Mouse (Mus musculus) liver, embryonic 12.5 days (tissue): Measurements from ENCODE around the gene Lrp1. TPM values are rescaled to one million over a fixed set of nuclear protein-coding genes. Genes with fewer than 3 reads are reported as not detected.

Experiments
- ATAC-seq: fragments of 200-750 bp; cut with Nextera tagmentation; 2 replicates; pipeline ENCODE4 v1.8.0; 2017; ENCODE audit warnings: moderate number of reproducible peaks, mild to moderate bottlenecking, moderate library complexity
- H3K27ac ChIP-seq: fragments of 300-500 bp; sonication (generic); 2 replicates; pipeline ENCODE4 v1.5.1; 2016; ENCODE audit warnings: mild to moderate bottlenecking
- H3K27me3 ChIP-seq: fragments of 300-500 bp; sonication (generic); replicated peaks from 2 replicates; pipeline ENCODE4 v1.6.1; 2016; ENCODE audit warnings: mild to moderate bottlenecking, moderate library complexity
- H3K36me3 ChIP-seq: fragments of 300-500 bp; sonication (generic); 2 replicates; pipeline ENCODE4 v1.6.1; 2016; ENCODE audit warnings: mild to moderate bottlenecking, moderate library complexity
- H3K4me1 ChIP-seq: fragments of 300-500 bp; sonication (generic); 2 replicates; pipeline ENCODE4 v1.6.1; 2016
- H3K4me2 ChIP-seq: fragments of 300-500 bp; sonication (generic); 2 replicates; pipeline ENCODE4 v1.6.1; 2016; ENCODE audit warnings: mild to moderate bottlenecking, moderate library complexity
- H3K4me3 ChIP-seq: fragments of 300-500 bp; sonication (generic); 2 replicates; pipeline ENCODE4 v1.5.1; 2016; ENCODE audit warnings: mild to moderate bottlenecking, moderate library complexity
- H3K9ac ChIP-seq: fragments of 300-500 bp; sonication (generic); 2 replicates; pipeline ENCODE4 v1.6.1; 2016; ENCODE audit warnings: mild to moderate bottlenecking, moderate library complexity
- H3K9me3 ChIP-seq: fragments of 300-500 bp; sonication (generic); replicated peaks from 2 replicates; pipeline ENCODE4 v1.6.1; 2016; ENCODE audit warnings: mild to moderate bottlenecking, moderate library complexity
- WGBS: fragments of 180-500 bp; shearing (Covaris S2); methylation state at CpG from one replicate; pipeline ENCODE4 v1.1.7; 2016; ENCODE audit not compliant: insufficient replicate concordance; 5-methylcytosine and 5-hydroxymethylcytosine counted together
- polyA plus RNA-seq: library from polyadenylated mRNA; unstranded; fragments of >200 nt; fragmentation: Nextera tagmentation; extraction: Ambion mirVana; gene quantifications from 2 replicates; pipeline ENCODE4 v1.2.1, GENCODE M21; 2016

Lrp1 gene
- polyA plus RNA-seq, 1 experiment from 2014 or later = 22.8 TPM

DNA sequence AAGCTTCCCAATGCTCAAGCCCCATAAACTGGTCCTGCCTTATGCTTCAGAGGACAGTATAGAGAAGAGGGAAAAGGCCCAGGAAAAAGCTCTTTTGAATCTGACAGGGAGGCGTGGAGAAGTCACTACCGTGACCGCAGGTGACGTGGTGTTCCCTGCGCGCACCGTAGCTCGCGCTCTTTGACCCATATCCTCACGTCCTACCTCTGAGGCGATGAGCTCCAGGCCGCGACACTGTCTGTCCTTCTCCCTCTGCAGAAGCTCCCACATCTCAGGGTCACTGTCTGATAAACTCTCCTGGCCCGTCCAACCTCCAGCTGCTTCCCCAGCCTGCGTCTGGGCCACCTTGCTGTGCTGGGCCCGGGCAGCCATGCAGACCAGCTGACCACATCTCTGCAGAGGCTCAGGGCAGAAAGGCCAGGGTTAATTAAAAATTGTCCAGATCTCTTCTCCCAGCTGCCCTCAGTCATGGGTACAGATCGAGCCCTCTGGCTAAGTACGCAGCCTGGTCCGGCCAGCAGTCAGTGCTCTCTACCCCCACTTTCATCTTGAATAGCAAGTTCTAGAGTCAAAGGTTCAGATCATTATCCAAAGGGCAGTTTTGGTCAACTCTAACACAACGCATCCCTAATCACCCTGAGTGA lies 100.1 kb downstream of the Lrp1 start:
- H3K4me2 ChIP-seq = peak overlapping the region; percentile 89
- peak overlapping the region; percentile 82 for H3K9ac ChIP-seq
- H3K9me3 ChIP-seq = no peaks in the 10 kb centered on the region
- peaks cover 42% of the 10 kb centered on the region for H3K36me3 ChIP-seq
- peak overlapping the region; percentile 70 for H3K4me3 ChIP-seq
- H3K27me3 ChIP-seq = peaks cover 52% of the 10 kb centered on the region
- peak overlapping the region; percentile 85 for H3K27ac ChIP-seq
- 65% methylated on average over 20 of the region's 20 CpGs for WGBS
- ATAC-seq = 0 out of 2 replicates have a peak, but pooled peaks have one; percentile 1
- peaks cover 70% of the 10 kb centered on the region for H3K4me1 ChIP-seq

DNA sequence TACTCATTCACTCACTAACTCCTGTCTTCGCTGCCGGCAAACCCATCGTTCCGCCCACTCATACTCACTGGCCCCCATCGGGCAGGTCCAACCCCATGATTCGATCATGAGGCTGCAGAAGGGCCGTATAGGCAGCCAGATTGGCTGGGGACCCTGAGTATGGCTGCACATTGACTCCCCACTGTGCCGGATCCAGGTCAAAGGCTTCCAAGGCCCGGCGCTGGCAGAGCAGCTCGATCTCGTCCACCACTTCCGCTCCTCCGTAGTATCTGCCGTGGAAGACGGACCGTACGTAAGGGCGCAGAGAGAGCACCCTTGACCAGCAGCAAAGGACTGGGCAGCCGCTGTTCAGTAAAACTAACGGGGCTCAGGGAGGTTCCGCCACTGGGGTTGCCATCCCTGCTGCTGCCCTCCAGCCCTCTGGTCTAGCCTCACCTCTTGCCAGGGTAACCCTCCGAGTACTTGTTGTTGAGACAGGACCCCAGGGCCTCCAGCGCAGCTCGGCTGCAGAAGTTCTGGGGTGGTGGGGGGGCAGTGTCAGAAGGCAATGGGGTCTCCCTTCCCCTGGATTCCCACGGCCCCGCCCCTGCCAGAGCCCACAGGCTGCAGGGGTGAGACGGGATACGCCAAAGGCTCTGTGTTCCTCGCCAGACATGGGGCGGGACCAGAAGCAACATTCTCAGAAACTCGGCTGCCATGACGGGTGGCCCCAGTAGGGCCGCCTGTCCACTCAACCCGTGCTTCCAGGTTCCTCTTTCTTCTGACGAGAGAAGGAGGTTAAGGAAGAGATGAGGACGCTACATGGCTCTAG lies 100.8 kb downstream of the Lrp1 start:
- Histone ChIP-seq H3K9me3 (no peaks in the 10 kb centered on the region), H3K4me3 (peak overlapping the region; percentile 70), H3K27me3 (peaks cover 52% of the 10 kb centered on the region), H3K9ac (peak overlapping the region; percentile 82; the same call in 1 of the 2 replicates), H3K4me2 (peak overlapping the region; percentile 89), H3K4me1 (peaks cover 73% of the 10 kb centered on the region), H3K27ac (no peak overlapping the region), H3K36me3 (peaks cover 42% of the 10 kb centered on the region)
- ATAC-seq = no peak
- 79% methylated on average over 37 of the region's 37 CpGs for WGBS

DNA sequence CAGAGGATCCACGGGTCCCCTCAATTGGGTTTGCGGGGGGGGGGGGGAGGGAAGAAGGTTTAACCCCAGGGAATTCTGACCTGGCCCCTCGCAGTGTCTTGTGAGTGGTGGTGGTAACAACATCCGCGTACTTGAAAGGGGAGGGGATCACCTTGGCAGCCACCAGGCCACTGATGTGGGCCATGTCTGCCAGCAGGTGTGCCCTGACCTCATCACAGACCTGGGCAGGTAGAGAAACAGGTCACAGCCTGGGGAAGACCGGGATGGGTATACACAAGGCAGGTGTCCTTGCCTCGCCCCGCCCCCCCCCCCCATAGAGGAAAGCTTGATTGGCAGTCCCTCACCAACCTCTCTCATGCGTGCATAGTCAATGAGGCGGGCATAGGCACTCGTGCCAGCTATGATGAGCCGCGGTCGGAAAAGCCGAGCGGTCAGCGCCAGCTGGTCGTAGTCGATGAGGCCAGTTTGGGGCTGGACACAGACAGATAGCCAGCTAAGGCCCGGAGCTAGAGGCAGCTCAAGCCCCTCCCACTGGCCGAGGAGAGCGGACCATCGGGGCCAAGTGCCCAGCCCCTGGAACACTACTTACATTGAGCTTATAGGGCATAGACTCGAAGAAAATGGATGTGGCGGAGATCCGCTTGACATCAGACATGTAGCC lies 101.8 kb downstream of the Lrp1 start:
- peaks cover 52% of the 10 kb centered on the region for H3K27me3 ChIP-seq
- H3K9ac ChIP-seq = no peak overlapping the region
- no peak overlapping the region for H3K4me3 ChIP-seq
- H3K36me3 ChIP-seq = peaks cover 42% of the 10 kb centered on the region
- peaks cover 78% of the 10 kb centered on the region for H3K4me1 ChIP-seq
- H3K27ac ChIP-seq = no peak overlapping the region
- H3K9me3 ChIP-seq = no peaks in the 10 kb centered on the region
- no peak overlapping the region for H3K4me2 ChIP-seq
- no peak for ATAC-seq
- 92% methylated on average over 26 of the region's 26 CpGs for WGBS

DNA sequence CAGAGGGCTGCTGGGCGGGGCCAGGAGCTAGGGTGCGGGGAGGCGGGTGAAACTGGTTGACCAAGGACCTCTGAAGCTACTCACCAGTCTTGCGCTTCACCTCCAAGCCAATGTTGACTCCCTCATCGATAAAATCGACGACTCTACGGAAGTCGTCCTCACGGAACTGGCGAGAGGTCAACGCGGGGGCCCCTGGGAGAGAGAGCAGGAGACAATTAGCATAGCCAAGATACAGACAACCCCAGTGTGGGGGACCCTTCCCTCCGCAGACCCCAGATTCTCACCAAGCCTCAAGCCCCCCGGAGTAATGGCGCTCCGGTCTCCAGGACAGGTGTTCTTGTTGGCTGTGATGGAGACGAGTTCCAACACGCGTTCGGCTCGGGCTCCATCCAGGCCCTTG lies 103.0 kb downstream of the Lrp1 start:
- no peaks in the 10 kb centered on the region for H3K9me3 ChIP-seq
- H3K4me2 ChIP-seq = no peak overlapping the region
- peaks cover 90% of the 10 kb centered on the region for H3K4me1 ChIP-seq
- WGBS = 88% methylated on average over 22 of the region's 22 CpGs
- ATAC-seq = no peak
- peaks cover 52% of the 10 kb centered on the region for H3K27me3 ChIP-seq
- H3K9ac ChIP-seq = no peak overlapping the region
- H3K4me3 ChIP-seq = no peak overlapping the region
- H3K36me3 ChIP-seq = peaks cover 42% of the 10 kb centered on the region
- no peak overlapping the region for H3K27ac ChIP-seq

DNA sequence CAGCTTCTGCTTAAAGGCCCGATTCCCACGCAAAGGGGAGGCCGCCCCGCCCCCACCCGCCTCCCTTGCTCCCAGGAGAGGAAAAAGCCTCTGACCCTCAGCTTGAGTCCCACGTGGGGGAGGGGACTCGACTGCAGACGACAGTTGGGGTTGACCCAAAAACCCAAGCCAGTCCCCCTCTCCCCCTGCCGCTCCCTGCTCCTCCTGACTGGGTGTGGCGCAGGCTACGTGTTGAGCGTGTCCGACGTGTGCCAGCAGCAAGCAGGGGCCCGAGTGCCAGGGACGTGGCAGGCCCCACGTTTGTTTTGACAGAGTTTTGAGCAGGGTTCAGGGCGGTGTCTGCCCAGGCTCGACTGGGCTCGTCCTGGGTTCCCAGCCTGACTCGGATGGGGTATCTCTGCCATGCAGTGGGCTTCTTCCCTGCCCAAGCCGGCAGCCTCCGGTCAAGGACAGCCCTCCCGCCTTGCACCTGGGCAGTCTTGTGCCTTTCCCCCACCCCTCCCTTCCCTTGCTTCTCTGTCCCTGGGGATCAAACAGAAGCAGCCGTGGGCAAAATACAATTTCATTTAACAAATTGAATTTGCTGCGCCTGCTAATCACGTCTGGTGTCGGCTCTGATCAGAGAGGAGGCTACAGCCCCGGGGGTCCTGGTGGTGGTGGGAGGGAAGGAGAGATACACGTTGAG lies 104.2 kb downstream of the Lrp1 start:
- H3K4me2 ChIP-seq = peak overlapping the region; percentile 81
- peak overlapping the region; percentile 49 for H3K9ac ChIP-seq
- H3K27ac ChIP-seq = peak overlapping the region; percentile 27; the same call in 1 of the 2 replicates
- peaks cover 96% of the 10 kb centered on the region for H3K4me1 ChIP-seq
- H3K27me3 ChIP-seq = peaks cover 61% of the 10 kb centered on the region
- H3K36me3 ChIP-seq = peaks cover 42% of the 10 kb centered on the region
- H3K4me3 ChIP-seq = peak overlapping the region; percentile 11; the same call in 1 of the 2 replicates
- peak; percentile 36 for ATAC-seq
- 22% methylated on average over 30 of the region's 30 CpGs for WGBS
- H3K9me3 ChIP-seq = no peaks in the 10 kb centered on the region

DNA sequence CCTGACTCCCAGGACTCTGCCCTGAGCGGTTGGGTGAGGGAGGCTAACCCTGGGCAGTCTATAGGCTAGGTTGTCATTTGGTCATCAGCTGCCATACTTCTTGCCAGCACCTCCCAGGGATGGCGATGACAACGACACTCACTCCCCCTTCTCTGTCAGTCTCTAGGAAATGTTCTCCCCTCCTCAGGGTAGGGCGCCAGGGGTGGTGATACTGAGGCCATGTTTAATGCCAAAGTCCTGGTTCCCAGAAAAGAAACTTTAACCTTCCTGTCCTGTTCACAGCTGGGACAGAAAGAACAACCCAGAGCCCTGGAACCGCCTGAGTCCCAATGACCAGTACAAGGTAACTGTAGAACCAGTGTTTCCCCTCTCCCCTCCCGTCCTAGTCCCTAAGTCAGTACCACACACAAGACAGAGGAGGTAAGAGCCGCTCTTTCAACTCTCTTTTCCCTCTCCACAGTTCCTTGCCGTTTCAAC lies 104.9 kb downstream of the Lrp1 start:
- ATAC-seq = no peak
- Histone ChIP-seq H3K4me3 (0 out of 2 replicates have a peak overlapping the region, but pooled peaks have one; percentile 11), H3K4me2 (peak overlapping the region; percentile 81), H3K9me3 (no peaks in the 10 kb centered on the region), H3K27ac (peak overlapping the region; percentile 27; the same call in 1 of the 2 replicates), H3K9ac (peak overlapping the region; percentile 28; the same call in 1 of the 2 replicates), H3K36me3 (peaks cover 42% of the 10 kb centered on the region), H3K27me3 (peaks cover 68% of the 10 kb centered on the region), H3K4me1 (peaks cover 94% of the 10 kb centered on the region)
- WGBS = 30% methylated on average over 8 of the region's 8 CpGs

DNA sequence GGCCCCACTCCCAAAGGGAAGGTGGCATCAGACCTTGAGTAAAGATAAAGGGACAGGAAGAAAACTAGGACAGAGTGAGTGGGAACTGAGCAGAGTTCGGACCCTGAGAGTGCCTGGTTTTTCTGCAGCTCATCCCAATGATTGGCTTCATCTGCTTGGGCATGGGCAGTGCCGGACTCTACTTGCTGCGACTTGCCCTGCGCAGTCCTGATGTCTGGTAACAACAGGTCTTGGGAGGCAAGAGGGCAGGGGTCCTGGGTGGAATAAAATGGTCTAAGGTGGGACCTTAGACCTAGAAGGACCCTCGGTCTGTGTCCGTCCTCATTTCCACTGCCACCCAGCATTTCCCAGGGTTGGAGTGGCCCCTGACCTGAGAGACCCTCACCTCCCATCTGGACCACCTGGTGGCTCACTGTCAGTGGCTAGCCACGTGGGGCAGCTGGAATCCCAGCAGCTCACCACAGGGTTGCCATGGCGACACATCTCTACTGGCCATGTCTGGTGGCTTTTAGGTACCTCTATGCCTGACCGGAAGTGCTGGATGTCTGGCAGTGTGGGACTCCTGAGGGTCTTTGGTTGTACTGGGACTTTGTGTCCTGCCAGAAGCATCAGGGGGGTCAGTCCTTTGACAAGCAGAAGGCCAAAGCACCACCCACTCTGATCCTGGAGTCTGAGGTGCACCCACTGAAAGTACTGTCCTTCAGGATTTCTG lies 105.5 kb downstream of the Lrp1 start:
- peak overlapping the region; percentile 10; the same call in 1 of the 2 replicates for H3K4me3 ChIP-seq
- H3K9me3 ChIP-seq = no peaks in the 10 kb centered on the region
- no peak overlapping the region for H3K27ac ChIP-seq
- no peak for ATAC-seq
- WGBS = 36% methylated on average over 9 of the region's 9 CpGs
- peak overlapping the region; percentile 81 for H3K4me2 ChIP-seq
- no peak overlapping the region for H3K9ac ChIP-seq
- peaks cover 74% of the 10 kb centered on the region for H3K27me3 ChIP-seq
- H3K36me3 ChIP-seq = peaks cover 36% of the 10 kb centered on the region
- peaks cover 89% of the 10 kb centered on the region for H3K4me1 ChIP-seq

DNA sequence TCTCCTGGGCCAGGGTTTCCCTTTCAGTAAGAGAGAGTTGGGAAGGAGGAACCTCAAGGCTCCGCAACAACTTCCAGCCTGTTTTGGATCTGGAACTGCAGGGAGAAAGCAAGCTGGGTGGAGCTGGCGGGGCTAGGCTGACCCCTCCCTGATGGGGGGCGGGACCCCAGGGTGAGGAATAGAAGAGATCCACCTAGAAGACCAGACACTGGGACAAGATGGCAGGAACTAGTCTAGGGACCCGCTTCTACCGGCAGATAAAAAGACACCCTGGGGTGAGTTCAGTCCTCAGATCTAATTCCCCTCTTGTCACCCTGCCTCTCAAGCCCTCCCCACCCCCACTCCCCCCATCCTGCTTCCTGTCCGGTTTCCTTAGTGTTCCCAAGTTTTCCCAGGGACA lies 106.2 kb downstream of the Lrp1 start, which contains the start of gene Ndufa4l2:
TSS of gene Ndufa4l2 (plus strand) at position 204 of the 400 bp plus-strand sequence.
- ATAC-seq = no peak
- peak within 1 kb of the TSS; percentile 46 for H3K4me3 ChIP-seq
- WGBS = 13% methylated on average over 6 of the region's 6 CpGs
- H3K9me3 ChIP-seq = no peaks in the 10 kb centered on the region
- peak within 1 kb of the TSS; percentile 81 for H3K4me2 ChIP-seq
- peaks cover 30% of the 10 kb centered on the region for H3K36me3 ChIP-seq
- peaks cover 81% of the 10 kb centered on the region for H3K27me3 ChIP-seq
- H3K4me1 ChIP-seq = peaks cover 89% of the 10 kb centered on the region
- peak within 1 kb of the TSS; percentile 44 for H3K9ac ChIP-seq
- no peak within 1 kb of the TSS for H3K27ac ChIP-seq

DNA sequence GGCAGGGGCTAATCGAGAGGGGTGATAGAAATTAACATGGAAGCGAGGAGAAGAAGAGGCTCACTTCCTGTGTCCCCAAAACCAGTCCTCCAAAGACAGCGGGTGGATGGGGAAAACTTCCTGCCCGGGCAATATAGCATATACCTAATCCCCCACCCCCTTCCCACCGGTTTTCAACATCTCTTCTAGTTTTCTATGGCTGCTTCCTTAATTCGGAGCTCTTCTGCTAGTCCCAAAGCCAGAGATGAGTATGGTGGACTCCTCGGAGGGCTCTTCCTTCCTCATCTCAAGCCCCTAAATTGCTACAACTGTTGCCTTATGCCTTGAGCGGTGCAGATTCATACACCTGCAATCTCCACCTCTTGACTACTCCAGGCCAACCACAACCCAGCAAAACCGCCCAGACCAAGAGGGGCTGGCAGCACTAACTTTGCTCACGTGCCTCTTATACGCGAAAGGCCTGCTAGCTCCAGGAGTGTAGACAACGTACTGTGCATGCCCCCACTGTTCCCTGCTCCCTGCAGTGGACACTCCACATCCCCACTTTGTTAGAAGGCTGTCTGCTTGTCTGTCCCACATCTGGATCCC lies 106.7 kb downstream of the Lrp1 start:
- ATAC-seq = no peak
- Histone ChIP-seq H3K9ac (peak overlapping the region; percentile 44; the same call in 1 of the 2 replicates), H3K27me3 (peaks cover 86% of the 10 kb centered on the region), H3K4me3 (peak overlapping the region; percentile 46; the same call in 1 of the 2 replicates), H3K27ac (no peak overlapping the region), H3K4me1 (peaks cover 89% of the 10 kb centered on the region), H3K36me3 (peaks cover 24% of the 10 kb centered on the region), H3K4me2 (peak overlapping the region; percentile 81), H3K9me3 (no peaks in the 10 kb centered on the region)
- 7% methylated on average over 13 of the region's 13 CpGs for WGBS

DNA sequence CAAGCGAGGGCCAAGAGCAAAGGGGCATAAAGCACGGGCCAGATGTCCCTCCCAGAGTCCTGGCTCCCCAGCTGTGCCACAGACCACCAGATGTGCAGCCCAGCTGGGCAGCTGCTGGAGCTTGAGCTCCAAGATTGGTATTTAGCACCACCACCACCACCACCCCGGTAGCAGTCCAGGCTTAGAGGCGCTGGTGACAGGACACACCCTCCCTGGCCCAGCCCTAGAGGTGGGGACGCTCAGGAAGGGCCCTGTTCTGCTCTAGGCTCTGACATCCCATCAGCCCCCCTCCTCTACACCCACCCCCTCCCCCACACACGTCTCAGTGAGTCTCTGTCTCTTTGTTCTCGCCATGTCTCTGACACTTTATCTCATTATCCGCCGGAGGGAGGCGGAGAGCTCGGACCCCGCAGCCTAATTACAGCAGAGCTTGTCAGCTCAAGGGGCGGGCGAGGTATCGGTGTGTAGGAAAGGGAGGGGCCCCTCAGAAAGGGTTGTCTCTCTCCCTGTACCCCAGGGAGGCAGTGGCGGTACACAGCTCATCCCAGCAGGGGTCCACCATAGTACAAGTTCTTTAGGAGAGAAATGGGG lies 107.4 kb downstream of the Lrp1 start:
- Histone ChIP-seq H3K27ac (peak overlapping the region; percentile 42; the same call in 1 of the 2 replicates), H3K9me3 (no peaks in the 10 kb centered on the region), H3K4me2 (peak overlapping the region; percentile 81), H3K27me3 (peaks cover 92% of the 10 kb centered on the region), H3K4me1 (peaks cover 91% of the 10 kb centered on the region), H3K4me3 (peak overlapping the region; percentile 46), H3K36me3 (peaks cover 18% of the 10 kb centered on the region), H3K9ac (peak overlapping the region; percentile 44)
- WGBS = 1% methylated on average over 16 of the region's 16 CpGs
- peak; percentile 68 for ATAC-seq
